Mouse (Mus musculus) layer of hippocampus, adult 11-12 months (tissue): ENCODE measurements around the gene Trpc1.

Source experiments
- DNase-seq: peaks from one replicate; pipeline ENCODE4 v3.0.0; 2022; ENCODE audit warnings: low spot score

The Trpc1 gene

DNA sequence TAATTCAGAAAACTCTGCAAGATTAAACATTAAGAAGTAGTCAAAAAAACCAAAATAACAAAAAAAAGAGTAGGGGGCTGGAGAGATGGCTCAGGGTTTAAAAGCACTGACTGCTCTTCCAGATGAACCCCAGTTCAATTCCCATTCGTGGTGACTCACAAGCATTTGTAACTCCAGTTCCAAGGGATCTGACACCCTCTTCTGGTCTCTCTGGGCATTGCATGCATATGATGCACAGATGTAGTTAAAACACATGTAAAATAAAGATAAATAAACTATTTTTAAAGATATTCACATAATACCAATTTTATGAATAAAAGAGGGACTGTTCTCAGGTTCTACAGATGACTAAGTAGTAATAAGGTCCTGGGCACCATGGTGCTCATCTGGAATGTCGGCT lies 52.4 kb downstream of the Trpc1 start:
- DNase-seq: peak; percentile 42

DNA sequence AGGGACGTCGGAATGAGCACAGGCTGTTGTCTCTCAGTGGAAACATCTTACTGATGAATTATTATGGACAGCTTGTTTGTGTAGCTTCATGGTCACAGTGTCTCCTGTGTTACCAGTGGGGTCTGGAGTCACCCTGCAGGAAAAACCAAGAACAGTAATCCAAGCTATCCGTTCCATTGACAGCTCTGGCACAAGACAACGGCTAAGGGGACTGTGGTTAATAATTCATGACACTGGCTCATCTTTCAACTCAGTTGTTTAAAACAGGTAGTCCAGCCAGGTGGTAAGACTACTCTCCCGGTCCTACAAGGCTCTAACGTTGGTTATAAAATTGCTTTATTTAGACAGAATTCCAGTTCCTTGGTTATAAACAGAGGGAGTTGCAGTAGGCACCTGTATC lies 53.6 kb downstream of the Trpc1 start:
- no peak for DNase-seq

DNA sequence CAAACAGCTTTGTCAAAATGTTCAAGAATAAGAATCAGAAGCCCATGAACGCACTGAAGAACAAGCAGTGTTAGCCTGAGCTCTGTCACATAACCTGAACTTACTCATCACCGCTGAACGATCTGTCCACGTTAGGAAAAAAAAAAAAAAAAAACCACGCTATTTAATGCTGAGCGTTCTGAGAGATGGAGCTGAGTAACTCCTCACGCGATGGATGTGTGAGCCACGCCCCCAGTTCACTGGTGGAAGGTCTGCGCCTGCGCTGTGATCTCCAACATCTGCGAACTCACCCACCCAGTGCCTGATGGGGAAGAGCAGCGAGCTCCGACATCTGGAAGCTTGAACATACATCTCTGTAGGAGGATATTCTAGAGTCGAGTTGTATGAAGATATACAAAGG lies 55.2 kb downstream of the Trpc1 start:
- no peak for DNase-seq

DNA sequence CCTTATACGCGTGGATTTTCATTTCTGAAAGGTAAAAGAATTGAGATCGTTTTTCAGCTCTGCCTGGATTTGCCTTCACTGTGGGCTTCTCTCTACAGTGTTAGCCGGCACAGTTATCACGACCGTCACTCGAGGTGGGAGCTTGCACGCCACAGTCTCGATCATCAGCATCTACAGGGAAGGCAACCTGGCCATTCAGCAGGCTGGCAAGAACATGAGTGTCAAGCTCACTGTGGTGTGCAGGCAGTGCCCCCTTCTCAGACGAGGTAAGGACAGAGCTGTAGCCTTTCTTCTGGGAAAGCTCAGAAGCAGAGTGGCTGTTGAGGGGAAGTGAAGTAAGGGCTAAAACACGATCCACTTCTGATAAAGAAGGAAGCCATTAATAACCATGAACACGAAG lies 55.6 kb downstream of the Trpc1 start:
- no peak for DNase-seq

DNA sequence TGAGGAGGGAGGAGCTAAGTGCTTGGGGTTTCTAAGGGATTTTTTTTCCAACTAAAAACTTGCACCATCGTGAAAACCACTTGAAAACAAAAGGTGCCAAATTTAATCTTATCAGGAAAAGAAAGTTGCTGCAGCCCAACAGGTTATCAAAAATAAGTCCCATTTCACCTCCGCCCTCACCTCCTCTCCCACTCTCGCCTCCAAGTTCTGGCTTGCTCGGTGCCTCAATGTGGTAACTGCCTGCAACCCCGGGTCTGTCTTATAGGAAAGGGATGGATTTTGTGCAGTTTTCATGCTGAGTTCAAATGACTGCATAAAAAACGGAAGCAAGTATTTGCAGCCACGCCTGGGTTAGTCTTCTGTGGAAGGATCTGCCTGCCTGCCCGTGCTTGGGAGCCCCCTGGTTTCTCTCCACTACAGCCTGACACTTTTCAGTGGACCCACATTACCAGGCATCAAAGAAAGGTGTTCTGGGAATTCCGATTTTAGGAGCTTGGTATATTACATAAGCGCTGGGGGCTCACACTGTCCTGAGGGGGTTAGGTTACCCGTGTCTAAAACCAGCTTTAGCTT lies 56.6 kb downstream of the Trpc1 start:
- no peak for DNase-seq

DNA sequence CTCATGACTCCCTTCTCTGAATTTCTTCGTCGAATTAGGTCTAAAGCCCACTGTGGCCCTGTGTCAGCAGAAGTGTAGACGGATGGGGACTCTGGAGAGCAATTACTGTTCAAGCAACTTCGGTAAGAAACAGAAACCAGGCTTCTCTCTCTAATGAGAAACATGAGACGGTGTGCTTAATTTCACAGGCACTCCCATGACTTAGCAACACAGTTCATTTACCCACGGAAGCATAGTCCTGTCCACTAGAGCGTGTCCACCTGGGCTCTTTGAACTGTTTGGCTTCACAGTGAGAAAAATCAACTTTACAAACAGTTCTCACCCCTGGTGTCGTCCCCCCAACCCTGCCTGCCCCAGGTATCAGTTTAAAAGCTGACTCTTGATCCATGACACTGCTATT lies 57.4 kb downstream of the Trpc1 start:
- no peak for DNase-seq

DNA sequence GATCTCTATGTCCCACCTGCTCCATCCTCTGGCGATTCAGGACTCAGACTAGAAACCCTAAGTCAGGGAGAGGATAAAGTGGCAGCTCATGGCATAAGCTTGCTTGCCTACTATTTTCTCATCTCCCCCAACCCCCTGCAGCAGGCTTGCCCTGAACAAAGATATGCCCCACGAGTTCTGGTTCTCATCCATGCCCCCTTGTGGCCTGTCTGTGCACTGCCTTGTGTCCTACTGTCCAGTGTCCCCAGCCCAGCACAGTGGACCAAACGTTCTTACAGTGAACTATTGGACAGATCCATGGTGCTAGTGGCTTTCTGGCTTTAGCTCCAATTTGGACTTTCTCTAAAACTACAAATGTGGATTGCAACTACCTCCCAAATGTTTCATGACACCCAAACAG lies 62.1 kb downstream of the Trpc1 start:
- DNase-seq: peak; percentile 50

DNA sequence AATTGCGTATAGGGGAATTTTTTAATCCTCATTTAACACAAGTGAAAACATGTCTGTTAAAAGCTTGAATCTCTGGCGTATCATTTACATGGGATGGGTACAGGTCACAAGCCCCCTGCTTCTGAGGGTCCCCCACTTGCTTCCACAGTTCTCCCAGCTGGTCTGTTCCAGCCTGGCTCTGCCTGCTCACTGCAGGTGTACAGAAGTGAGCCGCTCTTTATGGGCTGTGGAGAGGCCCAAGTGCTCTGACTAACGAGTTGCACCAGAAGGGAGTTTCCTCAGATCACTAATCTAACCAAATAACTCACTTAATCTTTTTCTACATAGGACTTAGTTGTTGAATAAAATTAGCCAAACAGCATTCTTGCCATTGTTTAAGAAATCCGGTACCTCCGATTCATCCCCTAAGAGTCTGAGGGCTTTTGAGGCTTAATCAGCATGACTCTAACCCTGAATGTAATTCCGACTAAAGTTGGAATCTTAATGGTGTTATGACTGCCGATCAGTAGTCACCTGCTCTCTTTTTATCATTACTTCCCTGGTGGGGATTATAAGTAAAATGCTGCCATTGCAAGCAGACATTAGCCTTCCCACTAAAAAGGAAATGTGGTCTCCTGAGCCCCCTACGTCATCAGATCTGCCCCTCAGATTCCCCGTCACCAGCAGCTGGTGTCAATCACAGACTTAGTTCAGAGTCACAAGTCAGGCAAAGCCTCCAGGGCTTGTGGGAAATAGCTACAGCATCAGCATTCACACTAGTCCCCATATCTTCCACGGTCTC lies 64.3 kb downstream of the Trpc1 start:
- no peak for DNase-seq

DNA sequence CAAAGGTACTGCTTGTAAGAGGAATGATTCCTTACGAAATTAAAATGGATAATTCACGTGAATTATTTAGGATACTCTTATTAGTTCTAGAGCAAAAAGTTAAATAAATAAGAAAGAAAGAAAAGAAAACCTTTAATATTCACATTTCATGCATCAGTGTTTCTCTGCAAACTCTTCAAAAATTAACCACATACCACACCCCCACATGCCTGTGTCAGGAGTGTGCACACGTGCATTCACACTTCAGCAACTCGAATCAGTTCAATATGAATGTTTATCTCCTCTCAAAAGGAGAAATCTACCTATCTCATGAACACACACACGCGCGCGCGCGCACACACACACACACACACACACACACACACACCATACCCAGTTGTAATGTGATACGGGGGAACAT lies 69.5 kb downstream of the Trpc1 start:
- no peak for DNase-seq

DNA sequence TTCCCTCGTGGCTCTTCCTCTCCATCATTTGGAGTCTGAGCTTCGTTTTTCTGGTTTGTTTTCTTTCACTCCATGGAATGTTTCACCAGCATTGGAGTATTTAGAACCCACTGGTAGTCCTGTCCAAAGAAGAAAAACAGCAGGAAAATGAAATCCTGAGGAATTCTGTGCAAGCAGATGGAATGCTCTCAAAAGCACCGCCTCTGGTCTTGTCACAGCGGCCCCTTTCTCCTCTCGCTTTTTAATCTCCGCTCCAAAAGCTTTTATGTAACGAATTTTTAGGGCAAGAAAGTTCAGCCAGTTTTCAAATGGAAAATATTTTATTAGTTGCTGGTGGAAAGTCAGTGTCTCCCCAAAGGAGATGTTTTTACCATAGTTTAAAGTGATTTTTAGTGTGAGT lies 70.2 kb downstream of the Trpc1 start:
- DNase-seq: no peak

DNA sequence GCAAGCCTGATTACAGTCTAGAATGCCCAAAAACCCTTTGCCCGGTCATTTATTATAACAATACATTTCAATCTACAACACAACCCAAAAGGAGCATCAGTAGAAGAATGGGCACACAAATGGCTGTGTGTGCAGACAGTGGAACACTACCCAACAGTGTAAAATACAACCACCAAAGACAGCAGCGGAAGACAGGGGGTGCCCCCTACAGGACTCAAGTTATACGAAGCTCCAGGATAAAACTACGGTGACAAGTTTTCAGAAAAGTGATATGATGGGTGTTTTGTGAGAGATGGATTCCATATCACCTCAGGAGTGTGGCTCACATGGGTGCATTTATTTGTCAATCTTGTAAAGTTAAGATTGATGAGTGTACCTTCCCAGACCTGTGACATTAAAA lies 74.2 kb downstream of the Trpc1 start:
- DNase-seq: no peak

DNA sequence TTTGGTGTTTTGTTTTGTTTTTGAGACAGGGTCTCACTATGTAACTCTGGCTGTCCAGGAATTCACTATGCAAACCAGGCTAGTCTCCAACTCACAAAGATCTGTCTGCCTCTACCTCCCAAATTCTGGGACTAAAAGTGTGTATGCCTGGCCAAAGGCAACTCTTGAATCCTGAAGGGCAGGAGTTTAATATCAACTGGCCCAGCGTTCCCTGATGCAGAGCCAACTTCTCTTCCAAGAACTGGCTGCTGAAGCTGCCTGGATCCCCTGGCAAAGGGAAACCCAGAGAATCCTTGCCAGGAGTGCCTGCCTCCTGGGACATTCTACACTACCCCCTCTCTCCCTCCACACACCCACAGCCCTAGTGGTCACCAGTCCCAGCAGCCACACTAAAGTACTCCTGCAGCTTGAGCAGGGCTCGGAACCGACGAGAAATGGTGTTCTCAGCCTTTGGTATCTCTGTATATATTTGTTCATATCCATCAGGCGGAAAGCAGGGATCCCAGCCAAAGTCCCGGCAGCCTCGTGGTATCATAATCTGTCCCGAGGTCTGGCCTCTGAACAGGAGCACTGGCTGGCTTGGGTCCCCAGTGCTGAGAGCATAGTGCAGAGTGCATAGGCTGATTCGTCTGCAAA lies 75.0 kb downstream of the Trpc1 start:
- peak; percentile 38 for DNase-seq

DNA sequence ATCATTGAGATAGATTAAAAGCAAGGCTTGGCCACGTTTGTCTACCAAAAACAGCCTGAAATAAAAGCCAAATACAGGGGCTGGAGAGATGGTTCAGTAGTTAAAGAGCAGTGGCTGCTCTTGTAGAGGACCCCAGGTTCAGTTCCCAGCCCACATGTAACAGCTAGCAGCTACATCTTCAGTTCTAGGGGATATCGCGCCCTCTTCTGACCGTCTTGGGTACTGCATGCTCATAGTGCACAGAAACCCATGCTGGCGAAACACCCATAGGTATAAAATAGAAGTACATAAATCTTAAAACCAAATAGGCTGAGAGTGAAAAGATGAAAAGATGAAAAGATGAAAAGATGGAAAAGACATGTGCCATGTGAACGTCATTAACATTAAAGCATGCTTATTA lies 77.4 kb downstream of the Trpc1 start:
- no peak for DNase-seq

DNA sequence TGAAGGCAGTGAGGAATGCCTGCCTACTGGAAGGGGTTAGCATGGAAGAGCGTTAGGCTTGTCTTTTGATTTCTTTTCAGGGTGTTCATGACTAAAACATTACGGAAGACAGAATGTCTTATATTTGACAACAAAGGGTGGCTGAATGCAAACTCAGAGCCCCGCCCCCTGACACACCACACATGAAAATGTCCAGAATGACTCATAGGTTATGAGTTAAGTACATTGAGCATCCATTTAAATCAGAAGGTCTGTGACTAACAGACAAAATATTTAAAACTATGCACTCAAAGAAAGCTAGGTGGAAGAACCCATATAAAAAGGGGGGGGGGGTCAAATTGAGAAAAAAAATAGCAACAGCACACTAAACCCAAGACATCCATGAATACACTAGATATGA lies 77.8 kb downstream of the Trpc1 start:
- no peak for DNase-seq

DNA sequence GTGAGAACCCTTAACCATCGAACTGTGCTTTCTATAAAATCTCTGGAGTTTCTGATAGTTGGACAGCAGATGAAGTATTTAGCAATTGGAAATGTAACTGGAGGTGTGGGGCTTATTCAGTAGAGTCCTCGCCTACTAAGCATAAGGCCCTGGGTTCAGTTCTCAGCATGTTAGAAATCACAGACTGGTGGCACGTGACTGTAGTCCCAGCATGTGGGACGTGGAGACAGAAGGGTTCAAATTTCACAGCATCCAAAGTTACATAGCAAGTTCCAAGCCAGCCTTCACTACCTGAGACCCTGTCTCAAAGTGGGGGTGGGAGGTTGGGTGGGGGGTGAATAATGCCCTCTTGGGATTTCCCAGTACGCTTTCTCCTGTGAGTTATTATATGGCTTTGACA lies 81.9 kb downstream of the Trpc1 start:
- no peak for DNase-seq

DNA sequence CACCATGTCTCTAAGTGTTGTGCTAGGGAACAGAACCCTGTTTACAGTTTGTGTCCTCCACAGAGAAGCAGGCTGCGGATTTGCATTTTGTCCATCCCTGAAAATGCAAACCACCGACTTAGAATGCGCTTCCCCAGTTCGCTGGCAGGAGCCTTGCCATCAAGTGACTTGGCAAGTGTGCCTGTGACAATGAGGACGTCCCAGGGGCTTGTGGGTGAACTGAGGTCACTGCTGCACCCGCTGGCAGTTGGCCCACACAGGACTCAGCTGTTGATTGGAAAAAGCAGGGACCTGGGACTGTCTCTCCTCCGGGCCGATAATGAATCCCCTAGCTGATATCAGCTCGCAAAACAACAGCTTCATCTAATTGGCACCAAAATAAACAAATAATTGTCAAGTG lies 82.3 kb downstream of the Trpc1 start:
- DNase-seq: peak; percentile 68

DNA sequence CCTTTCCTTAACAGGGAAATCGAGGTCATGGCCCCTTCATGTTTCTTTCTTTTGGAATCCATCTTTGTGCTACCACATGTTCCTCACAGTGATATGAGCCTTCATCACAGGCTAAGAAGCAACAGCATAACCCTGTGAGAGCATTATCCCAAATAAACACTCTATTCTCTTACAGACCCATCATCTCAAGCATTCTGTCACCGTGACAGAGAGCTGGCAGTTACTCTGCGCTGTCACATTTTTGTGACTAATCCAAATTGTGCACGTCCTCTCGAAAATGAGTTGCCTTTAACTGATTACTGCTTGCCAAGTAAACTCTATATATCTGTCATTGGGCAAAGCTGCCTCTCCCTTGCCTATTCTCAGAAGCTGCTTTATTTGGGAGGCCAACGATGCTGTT lies 84.3 kb downstream of the Trpc1 start:
- DNase-seq: no peak

DNA sequence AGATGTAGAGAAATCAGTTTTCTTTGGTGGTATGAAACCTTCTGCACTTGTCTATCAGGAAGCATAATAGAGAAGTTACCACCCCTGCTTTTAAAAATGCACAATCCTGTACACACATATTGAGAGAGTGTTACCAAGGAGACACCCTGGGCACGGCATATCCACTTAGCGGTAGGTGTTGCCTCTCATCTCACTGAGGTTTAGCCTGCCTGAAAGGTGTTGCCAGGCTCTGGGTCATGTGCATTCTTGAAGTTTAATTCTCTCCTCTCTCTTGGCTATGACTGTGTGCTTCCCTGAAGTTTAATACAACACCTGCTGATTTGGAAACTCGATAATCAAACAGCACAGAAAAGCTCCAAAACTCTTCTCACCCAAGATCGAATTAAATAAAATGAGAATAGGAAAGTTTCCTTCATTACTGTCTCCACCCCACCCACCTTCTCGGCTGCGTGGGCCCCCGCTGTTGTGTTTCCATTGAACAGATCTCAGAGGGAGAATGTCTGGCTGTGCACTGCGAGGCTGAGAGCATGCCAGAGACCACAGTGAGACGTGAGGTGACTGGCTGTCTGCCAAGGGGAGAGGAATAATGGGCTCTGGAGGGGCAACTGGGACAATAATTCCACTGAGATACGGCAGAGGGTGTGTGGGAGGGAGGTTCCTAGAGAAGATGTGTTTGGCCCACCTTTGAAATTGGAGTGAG lies 85.7 kb downstream of the Trpc1 start:
- DNase-seq: peak; percentile 32

DNA sequence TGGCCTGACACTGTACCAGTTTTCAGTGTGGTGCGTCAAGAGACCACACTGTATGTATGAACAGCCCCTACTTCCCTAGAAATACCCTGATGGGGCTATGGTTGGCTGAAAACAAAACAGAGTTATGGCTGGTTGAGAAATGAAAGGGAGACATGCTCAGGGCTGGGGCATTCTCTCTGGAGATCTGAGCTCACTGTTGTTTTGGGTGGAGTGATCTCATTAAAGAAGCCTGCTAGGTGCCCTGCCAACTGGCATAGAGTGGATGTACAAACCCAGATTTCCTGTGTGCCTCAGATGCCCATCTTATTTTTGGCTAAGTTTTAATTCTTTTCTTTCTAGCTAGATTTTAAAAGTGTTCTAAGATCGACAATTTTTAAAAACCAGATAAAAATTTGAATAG lies 92.2 kb downstream of the Trpc1 start:
- DNase-seq: no peak
